ENCODE assay signal across 8 mouse cellular contexts in the genomic region with DNA sequence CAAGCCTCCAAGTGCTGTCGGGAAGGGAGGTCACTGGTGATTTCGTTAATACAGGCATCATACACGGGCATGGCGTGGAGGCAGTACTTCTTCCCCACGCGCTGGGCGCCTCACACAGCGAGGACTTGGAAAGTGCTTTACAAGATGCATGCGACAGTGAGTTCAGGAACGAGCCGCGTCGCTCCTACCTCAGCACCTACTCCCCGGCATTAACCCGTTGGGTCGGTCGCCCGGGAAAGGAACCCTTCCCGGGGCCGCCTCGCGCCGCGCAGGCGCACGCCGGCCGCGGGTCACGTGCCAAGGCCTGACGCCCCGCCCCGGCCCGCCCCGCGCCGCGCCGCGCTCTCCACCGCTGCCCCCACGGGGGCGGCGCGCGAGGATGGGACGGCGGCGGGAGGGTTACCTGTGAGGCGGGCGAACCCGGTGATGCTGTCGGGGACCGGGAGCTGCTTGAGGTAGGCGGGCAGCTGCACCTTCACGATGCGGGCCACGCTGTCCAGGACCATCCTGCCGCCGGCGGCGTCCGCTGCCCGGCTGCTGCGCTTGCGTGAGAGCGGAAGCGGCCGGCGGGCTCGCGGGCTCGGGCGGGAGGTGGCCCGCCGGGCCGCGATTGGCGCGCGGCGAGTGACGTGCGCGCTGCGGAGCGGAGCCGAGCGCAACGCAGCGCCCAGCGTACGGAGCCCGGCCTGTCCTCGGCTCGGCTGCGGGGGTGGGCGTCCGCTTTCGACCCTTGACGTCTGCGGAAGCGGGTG. TPM values are rescaled to one million over a fixed set of nuclear protein-coding genes. Genes with fewer than 3 reads are reported as not detected.
A peak's percentile ranks its signal among the peaks of the same experiment; 100 is the strongest.
DNase-seq lines count a peak whose midpoint lies in the region; ATAC-seq and TF ChIP-seq lines count a peak whose summit lies in the region.

No protein-coding gene starts in this region.

- H3K4me2 ChIP-seq in embryonic facial prominence, embryonic 13.5 days: peak overlapping the region; percentile 75
- H3K4me2 ChIP-seq in limb, embryonic 14.5 days (replicated peaks; ENCODE audit: low read depth, low read length, severe bottlenecking): peak overlapping the region; percentile 71
- peak overlapping the region; percentile 82 for H3K4me2 ChIP-seq in midbrain, embryonic 16.5 days (ENCODE audit: low read length)

- TF ChIP-seq CTCF in spleen, adult 2 months (IDR thresholded peaks at IDR 0.05; ENCODE audit: extremely low read depth, insufficient read depth, insufficient read length, insufficient replicate concordance): no peak

- H3K4me1 ChIP-seq in embryonic facial prominence, embryonic 13.5 days: peaks cover 24% of the 10 kb centered on the region
- H3K4me1 ChIP-seq in limb, embryonic 14.5 days (ENCODE audit: control insufficient read depth, insufficient read depth, low read length): peaks cover 6% of the 10 kb centered on the region; the same call in 1 of the 2 replicates
- H3K4me1 ChIP-seq in midbrain, embryonic 16.5 days (ENCODE audit: control insufficient read depth, insufficient read depth, low read length): peaks cover 23% of the 10 kb centered on the region
- H3K4me1 ChIP-seq in spleen, adult 2 months (ENCODE audit: control insufficient read depth, insufficient read depth, insufficient read length): peaks cover under 1% of the 10 kb centered on the region; the same call in 1 of the 2 replicates

- peak overlapping the region; percentile 74 for H3K4me3 ChIP-seq in embryonic facial prominence, embryonic 13.5 days
- peak overlapping the region; percentile 65 for H3K4me3 ChIP-seq in limb, embryonic 14.5 days (replicated peaks; ENCODE audit: low read length)
- H3K4me3 ChIP-seq in midbrain, embryonic 16.5 days (ENCODE audit: low read depth, low read length): peak overlapping the region; percentile 77
- peak overlapping the region; percentile 74 for H3K4me3 ChIP-seq in spleen, adult 2 months (ENCODE audit: extremely low read depth, insufficient read depth, insufficient read length)

- H3K9ac ChIP-seq in embryonic facial prominence, embryonic 13.5 days: peak overlapping the region; percentile 87
- H3K9ac ChIP-seq in limb, embryonic 14.5 days (ENCODE audit: low read depth, low read length, severe bottlenecking): peak overlapping the region; percentile 76
- peak overlapping the region; percentile 85 for H3K9ac ChIP-seq in midbrain, embryonic 16.5 days (ENCODE audit: low read depth, low read length)

- peak; percentile 76; the same call in 1 of the 2 replicates for TF ChIP-seq POLR2A in limb, embryonic 14.5 days (IDR thresholded peaks at IDR 0.05; ENCODE audit: borderline replicate concordance, extremely low read depth, insufficient read depth, insufficient read length)
- peak; percentile 47 for TF ChIP-seq POLR2A in spleen, adult 2 months (IDR thresholded peaks at IDR 0.05; ENCODE audit: low read depth, low read length)

- peak; percentile 71 for DNase-seq in 3T3-L1 (ENCODE audit: low read depth, low spot score)
- DNase-seq in adrenal gland, postnatal 4 days (ENCODE audit: low spot score in 2 of 2): peak; percentile 71 to 75
- peak; percentile 74 for DNase-seq in heart, adult 8-10 months (ENCODE audit: low spot score)
- peak; percentile 85 for DNase-seq in kidney, adult 9 months
- peak; percentile 83 for DNase-seq in limb, embryonic 14.5 days (ENCODE audit: low spot score)
- peak; percentile 81 to 82 for DNase-seq in spleen, adult 2 months (ENCODE audit: low read depth in 1 of 2, low spot score in 2 of 2)

- H3K27ac ChIP-seq in embryonic facial prominence, embryonic 13.5 days: peak overlapping the region; percentile 95
- peak overlapping the region; percentile 91 for H3K27ac ChIP-seq in limb, embryonic 14.5 days (replicated peaks; ENCODE audit: low read depth, low read length)
- H3K27ac ChIP-seq in midbrain, embryonic 16.5 days (ENCODE audit: low read length): peak overlapping the region; percentile 99
- H3K27ac ChIP-seq in spleen, adult 2 months (ENCODE audit: insufficient read depth, low read length): peak overlapping the region; percentile 100

- ATAC-seq in embryonic facial prominence, embryonic 13.5 days (ENCODE audit: insufficient number of reproducible peaks, insufficient read depth, low FRiP score, low TSS enrichment, low read depth): peak; percentile 97
- ATAC-seq in limb, embryonic 14.5 days (ENCODE audit: low FRiP score, low read depth): peak; percentile 97
- peak; percentile 99 for ATAC-seq in midbrain, embryonic 16.5 days

- H3K27me3 ChIP-seq in embryonic facial prominence, embryonic 13.5 days: no peaks in the 10 kb centered on the region
- H3K27me3 ChIP-seq in limb, embryonic 14.5 days (ENCODE audit: control insufficient read depth, insufficient read depth, low read length): no peaks in the 10 kb centered on the region
- H3K27me3 ChIP-seq in midbrain, embryonic 16.5 days (ENCODE audit: control insufficient read depth, insufficient read depth, low read depth, low read length): no peaks in the 10 kb centered on the region
- H3K27me3 ChIP-seq in spleen, adult 2 months (ENCODE audit: control insufficient read depth, insufficient read depth, low read length): no peaks in the 10 kb centered on the region

- H3K36me3 ChIP-seq in embryonic facial prominence, embryonic 13.5 days: peaks cover 7% of the 10 kb centered on the region
- H3K36me3 ChIP-seq in limb, embryonic 14.5 days (ENCODE audit: control insufficient read depth, insufficient read depth, low read length): peaks cover 4% of the 10 kb centered on the region; the same call in 1 of the 2 replicates
- no peaks in the 10 kb centered on the region for H3K36me3 ChIP-seq in midbrain, embryonic 16.5 days (ENCODE audit: control insufficient read depth, insufficient read depth, low read length)
- H3K36me3 ChIP-seq in spleen, adult 2 months (ENCODE audit: control insufficient read depth, insufficient read depth, low read length): no peaks in the 10 kb centered on the region

- under 1% methylated on average over 81 of the region's 103 CpGs for WGBS in embryonic facial prominence, embryonic 13.5 days
- under 1% methylated on average over 57 of the region's 103 CpGs for WGBS in limb, embryonic 14.5 days
- under 1% methylated on average over 72 of the region's 103 CpGs for WGBS in midbrain, embryonic 16.5 days
- under 1% methylated on average over 102 of the region's 103 CpGs for WGBS in spleen, adult 2 months

- no peaks in the 10 kb centered on the region for H3K9me3 ChIP-seq in embryonic facial prominence, embryonic 13.5 days
- H3K9me3 ChIP-seq in limb, embryonic 14.5 days (ENCODE audit: control insufficient read depth, low read length): no peaks in the 10 kb centered on the region
- H3K9me3 ChIP-seq in midbrain, embryonic 16.5 days (replicated peaks; ENCODE audit: control insufficient read depth, low read length, poor library complexity, severe bottlenecking): no peaks in the 10 kb centered on the region

RNA-seq across cellular contexts. Expression of a gene that starts 0.7 kb away (rescaled TPM):
- 10 to 100 TPM; 31.7 to 34.1 TPM for total RNA-seq in adrenal gland, postnatal 4 days (2021)
- polyA plus RNA-seq in embryonic facial prominence, embryonic 13.5 days (2015; fragmentation: Nextera tagmentation; extraction: Ambion mirVana): 65.7 and 66.4 TPM in 2 replicates
- total RNA-seq in heart, adult 8-10 months (2022): 10 to 100 TPM; 45.0 to 53.5 (median 50.7) TPM
- polyA plus RNA-seq in limb, embryonic 14.5 days (2012; rRNA removed): 37.1 and 44.6 TPM in 2 replicates
- 46.9 and 49.7 TPM in 2 replicates for polyA plus RNA-seq in limb, embryonic 14.5 days (2014; fragmentation: Nextera tagmentation; extraction: Ambion mirVana)
- polyA plus RNA-seq in midbrain, embryonic 16.5 days (2015; fragmentation: Nextera tagmentation; extraction: Ambion mirVana): 68.8 and 74.3 TPM in 2 replicates
- polyA plus RNA-seq in spleen, adult 2 months (2012; rRNA removed): 19.1 and 20.1 TPM in 2 replicates

RNA-seq across cellular contexts. Expression of a gene that starts 14.9 kb away (rescaled TPM):
- total RNA-seq in adrenal gland, postnatal 4 days (2021): 100 to 1,000 TPM; 363 to 371 TPM
- polyA plus RNA-seq in embryonic facial prominence, embryonic 13.5 days (2015; fragmentation: Nextera tagmentation; extraction: Ambion mirVana): 489 and 515 TPM in 2 replicates
- 100 to 1,000 TPM; 333 to 393 (median 350) TPM for total RNA-seq in heart, adult 8-10 months (2022)
- polyA plus RNA-seq in limb, embryonic 14.5 days (2012; rRNA removed): 376 and 429 TPM in 2 replicates
- polyA plus RNA-seq in limb, embryonic 14.5 days (2014; fragmentation: Nextera tagmentation; extraction: Ambion mirVana): 518 and 519 TPM in 2 replicates
- 336 and 353 TPM in 2 replicates for polyA plus RNA-seq in midbrain, embryonic 16.5 days (2015; fragmentation: Nextera tagmentation; extraction: Ambion mirVana)
- polyA plus RNA-seq in spleen, adult 2 months (2012; rRNA removed): 174 and 242 TPM in 2 replicates

Comparison
In these comparisons a context has a peak if more than half of its experiments do, and no peak if none do; other contexts are left out.
1. Peak in every context shown above with its lines: DNase-seq, ATAC-seq, H3K4me3 ChIP-seq and H3K27ac ChIP-seq.